Mouse (Mus musculus) liver, adult (tissue): Measurements from ENCODE around the gene Map3k20.

Source experiments
- GATA4 ChIP-seq: IDR thresholded peaks from 2 replicates; pipeline ENCODE4 v1.6.1; 2014; ENCODE audit warnings: mild to moderate bottlenecking, low read length; ENCODE audit not compliant: insufficient replicate concordance

The Map3k20 gene

GRCm38 (mm10) chr2:72456189-72456588 is 170.8 kb downstream of the Map3k20 start:
- no peak for TF ChIP-seq GATA4

GRCm38 (mm10) chr2:72464376-72465014 is 179.1 kb downstream of the Map3k20 start:
- no peak for TF ChIP-seq GATA4

GRCm38 (mm10) chr2:72467604-72468003 is 182.2 kb downstream of the Map3k20 start:
- no peak for TF ChIP-seq GATA4

GRCm38 (mm10) chr2:72471415-72472070 is 186.1 kb downstream of the Map3k20 start:
- no peak for TF ChIP-seq GATA4

GRCm38 (mm10) chr2:72474531-72475287 is 189.3 kb downstream of the Map3k20 start:
- TF ChIP-seq GATA4: no peak

- TF ChIP-seq GATA4: no peak
Observed at GRCm38 (mm10) chr2:72475423-72475796, 190.0 kb downstream of the Map3k20 start.

GRCm38 (mm10) chr2:72475797-72476485 is 190.5 kb downstream of the Map3k20 start, which contains the start of gene Cdca7:
TSS of gene Cdca7 (plus strand) at chr2:72476159.
- no peak for TF ChIP-seq GATA4

GRCm38 (mm10) chr2:72476486-72477211 is 191.2 kb downstream of the Map3k20 start:
- no peak for TF ChIP-seq GATA4

- TF ChIP-seq GATA4: no peak
Observed at GRCm38 (mm10) chr2:72477221-72477620, 191.8 kb downstream of the Map3k20 start.

- no peak for TF ChIP-seq GATA4
Observed at GRCm38 (mm10) chr2:72478176-72478575, 192.7 kb downstream of the Map3k20 start.

- TF ChIP-seq GATA4: no peak
Observed at GRCm38 (mm10) chr2:72478921-72479320, 193.5 kb downstream of the Map3k20 start.

- TF ChIP-seq GATA4: no peak
Observed at GRCm38 (mm10) chr2:72479818-72480217, 194.4 kb downstream of the Map3k20 start.

GRCm38 (mm10) chr2:72491650-72492049 is 206.2 kb downstream of the Map3k20 start:
- TF ChIP-seq GATA4: no peak
